In genomic region chr2:112222607-112223006, GRCm38 (mm10) we compare ENCODE assay signal across 28 mouse cellular contexts. TPM values are rescaled to one million over a fixed set of nuclear protein-coding genes. Genes with fewer than 3 reads are reported as not detected.
DNase-seq lines count a peak whose midpoint lies in the region; ATAC-seq and TF ChIP-seq lines count a peak whose summit lies in the region.
"Had no signal": no experiment of that assay in that cellular context is flagged by ENCODE, and none has a peak within 500 bp of the region (broad histone marks: within the 10 kb centered on the region; RNA-seq: fewer than 3 reads in every experiment).

No protein-coding gene starts in this region.

- peaks cover 0 to 2% of the 10 kb centered on the region in 2 experiments; a peak in 1 of 4 replicates for H3K36me3 ChIP-seq in MEL (ENCODE audit: control insufficient read depth in 1 of 2, insufficient read depth in 2 of 2, low read length in 2 of 2)
- H3K36me3 ChIP-seq: embryonic facial prominence, embryonic 13.5 days; forebrain, embryonic 12.5 days; heart, embryonic 13.5 days; hindbrain, embryonic 12.5 days; intestine, embryonic 15.5 days had no signal

- H3K79me2 ChIP-seq in MEL (ENCODE audit: control insufficient read depth, insufficient read depth, low read length, poor library complexity) = no peaks in the 10 kb centered on the region

- H3K27me3 ChIP-seq in MEL (ENCODE audit: control insufficient read depth in 1 of 2, insufficient read depth in 2 of 2, low read length in 2 of 2) = no peaks in the 10 kb centered on the region; a peak in 1 of 4 replicates
- H3K27me3 ChIP-seq: CH12.LX; embryonic facial prominence, embryonic 13.5 days; forebrain, embryonic 12.5 days; heart, embryonic 13.5 days; hindbrain, embryonic 12.5 days; intestine, embryonic 15.5 days had no signal

- TF ChIP-seq RAD21 in MEL (IDR thresholded peaks at IDR 0.05; ENCODE audit: low read depth, low read length) = no peak

- no peak overlapping the region for H3K4me3 ChIP-seq in MEL (ENCODE audit: control insufficient read depth in 1 of 2, insufficient read depth in 1 of 2, low read depth in 2 of 2, low read length in 2 of 2)
- H3K4me3 ChIP-seq: embryonic facial prominence, embryonic 13.5 days; forebrain, embryonic 12.5 days; gastrocnemius, adult 2 months; heart, embryonic 13.5 days; hindbrain, embryonic 12.5 days; intestine, embryonic 15.5 days had no signal

- TF ChIP-seq POLR2A in MEL (IDR thresholded peaks at IDR 0.05; ENCODE audit: control insufficient read depth in 1 of 2, insufficient read depth in 1 of 2, low read depth in 1 of 2, low read length in 2 of 2, poor library complexity in 1 of 2) = no peak

- no peaks in the 10 kb centered on the region for H3K9me3 ChIP-seq in MEL (replicated peaks; ENCODE audit: insufficient read depth, low read length)
- H3K9me3 ChIP-seq: embryonic facial prominence, embryonic 13.5 days; forebrain, embryonic 12.5 days; heart, embryonic 13.5 days; hindbrain, embryonic 12.5 days; intestine, embryonic 15.5 days had no signal

- H3K27ac ChIP-seq in MEL (ENCODE audit: control insufficient read depth, low read depth, low read length) = no peak overlapping the region
- H3K27ac ChIP-seq: embryonic facial prominence, embryonic 13.5 days; forebrain, embryonic 12.5 days; gastrocnemius, adult 2 months; heart, embryonic 13.5 days; hindbrain, embryonic 12.5 days; intestine, embryonic 15.5 days had no signal

- DNase-seq in thymus, postnatal 0 days (ENCODE audit: low spot score) = peak; percentile 9
- no peak for DNase-seq in thymus, postnatal 36 days
- peak; percentile 52 for DNase-seq in MEL (ENCODE audit: low read depth, low spot score)
- peak; percentile 30 for DNase-seq in naive thymus-derived CD4-positive, alpha-beta T cell, adult 2 months (ENCODE audit: low read depth)
- DNase-seq in spleen, postnatal 14 days (ENCODE audit: low spot score in 2 of 2) = no peak
- DNase-seq in heart, postnatal 36 days = no peak
- DNase-seq in layer of hippocampus, postnatal 10 days (ENCODE audit: low spot score in 2 of 2) = no peak
- DNase-seq: adrenal gland, adult 8-10 months; adrenal gland, postnatal 36 days; cerebellum, adult 11-12 months; cerebellum, adult 9-11 months; cerebellum, postnatal 36 days; gastrocnemius, adult 2 months; gastrocnemius, postnatal 25 days; heart, adult 11 months; heart, postnatal 4 days; kidney, adult 18-20 months had no signal

- TF ChIP-seq CTCF in MEL (IDR thresholded peaks at IDR 0.05 in 2 of 3, conservative IDR thresholded peaks at IDR 0.05 in 1 of 3; ENCODE audit: control insufficient read depth in 1 of 3, insufficient read depth in 1 of 3, low read depth in 2 of 3, low read length in 3 of 3, poor library complexity in 1 of 3, severe bottlenecking in 1 of 3) = no peak

- H3K9ac ChIP-seq in MEL (ENCODE audit: control insufficient read depth, low read depth, low read length, poor library complexity, severe bottlenecking) = no peak overlapping the region
- H3K9ac ChIP-seq: embryonic facial prominence, embryonic 13.5 days; forebrain, embryonic 12.5 days; heart, embryonic 13.5 days; hindbrain, embryonic 12.5 days; intestine, embryonic 15.5 days had no signal

- peaks cover 0 to 6% of the 10 kb centered on the region in 2 experiments; a peak in 1 of 4 replicates for H3K4me1 ChIP-seq in MEL (ENCODE audit: control insufficient read depth in 1 of 2, insufficient read depth in 2 of 2, low read length in 2 of 2)
- H3K4me1 ChIP-seq: embryonic facial prominence, embryonic 13.5 days; forebrain, embryonic 12.5 days; heart, embryonic 13.5 days; hindbrain, embryonic 12.5 days; intestine, embryonic 15.5 days had no signal

- ATAC-seq in granulocyte monocyte progenitor cell, adult 5-6 weeks (replicated peaks; ENCODE audit: poor library complexity, severe bottlenecking) = peak; percentile 30; the same call in 1 of the 2 replicates
- ATAC-seq: forebrain, embryonic 16.5 days; hindbrain, embryonic 16.5 days; intestine, embryonic 15.5 days had no signal

- TF ChIP-seq EP300 in MEL (IDR thresholded peaks at IDR 0.05; ENCODE audit: low read depth in 1 of 2, low read length in 2 of 2) = peak; percentile 60 to 61; a peak in 2 of 4 replicates

- intact Hi-C loops in heart, postnatal 36 days (cut with DNase I) = no loop called here

TF ChIP-seq in MEL, 35 proteins besides CTCF, POLR2A, EP300 and RAD21:
- TF ChIP-seq MYB (IDR thresholded peaks at IDR 0.05; ENCODE audit: low read depth, low read length) = no peak
- no peak for TF ChIP-seq USF2 (IDR thresholded peaks at IDR 0.05; ENCODE audit: borderline replicate concordance in 1 of 2, insufficient read depth in 1 of 2, low read depth in 1 of 2, low read length in 2 of 2)
- TF ChIP-seq GATA1 (IDR thresholded peaks at IDR 0.05; ENCODE audit: low read depth, low read length) = peak; percentile 58
- peak; percentile 51 for TF ChIP-seq TAL1 (IDR thresholded peaks at IDR 0.05; ENCODE audit: low read length)
- TF ChIP-seq USF1 (IDR thresholded peaks at IDR 0.05; ENCODE audit: low read depth, low read length) = no peak
- TF ChIP-seq TCF12 (IDR thresholded peaks at IDR 0.05; ENCODE audit: low read depth, low read length) = peak; percentile 55; the same call in 1 of the 2 replicates

RNA-seq across cellular contexts. Expression of gene Lpcat4, which starts 16.7 kb away (rescaled TPM):
- polyA plus RNA-seq in thymus, postnatal 0 days (2015; fragmentation: Nextera tagmentation; extraction: Ambion mirVana) = 8.1 and 11.4 TPM in 2 replicates
- total RNA-seq in MEL (2012; rRNA removed) = 11.7 and 13.9 TPM in 2 replicates
- polyA plus RNA-seq in MEL (2012; ENCODE audit: insufficient read depth in 1 of 2, insufficient read length in 2 of 2, low read depth in 1 of 2, low replicate concordance in 2 of 2, missing spikeins in 1 of 2) = 10 to 100 TPM in 1 of 2 experiments, not detected in 1; 69.9 TPM
- 17.3 and 26.8 TPM in 2 replicates for total RNA-seq in granulocyte monocyte progenitor cell, adult 5-6 weeks (2014; fragmentation: Nextera tagmentation)
- total RNA-seq in granulocyte monocyte progenitor cell, adult 5-6 weeks (2017) = 7.7 and 10.6 TPM in 2 replicates
- total RNA-seq in heart, postnatal 36 days (2021) = 1 to 10 TPM; 2.3 to 2.5 TPM
- 10 to 100 TPM; 59.7 to 62.4 TPM for total RNA-seq in layer of hippocampus, postnatal 10 days (2021)

RNA-seq across cellular contexts. Expression of gene Nutm1, which starts 36.5 kb away (rescaled TPM):
- polyA plus RNA-seq in thymus, postnatal 0 days (2015; fragmentation: Nextera tagmentation; extraction: Ambion mirVana) = 0.04 and 0.08 TPM in 2 replicates
- 0.04 TPM in 1 of 2 replicates, not detected in the other for total RNA-seq in MEL (2012; rRNA removed)
- under 1 TPM in 1 of 2 experiments, not detected in 1; 0.13 TPM for polyA plus RNA-seq in MEL (2012; ENCODE audit: insufficient read depth in 1 of 2, insufficient read length in 2 of 2, low read depth in 1 of 2, low replicate concordance in 2 of 2, missing spikeins in 1 of 2)
- total RNA-seq in granulocyte monocyte progenitor cell, adult 5-6 weeks (2014; fragmentation: Nextera tagmentation) = not detected in 2 replicates
- total RNA-seq in granulocyte monocyte progenitor cell, adult 5-6 weeks (2017) = not detected in 2 replicates
- total RNA-seq in heart, postnatal 36 days (2021) = not detected
- not detected for total RNA-seq in layer of hippocampus, postnatal 10 days (2021)
- total RNA-seq: adrenal gland, postnatal 36 days; CH12.LX; gastrocnemius, adult 2 months; gastrocnemius, postnatal 25 days; heart, postnatal 4 days had no signal
- polyA plus RNA-seq: brain, embryonic 14.5 days; embryonic facial prominence, embryonic 13.5 days; forebrain, embryonic 12.5 days; forebrain, embryonic 16.5 days; heart, postnatal 0 days; intestine, embryonic 15.5 days had no signal

RNA-seq across cellular contexts. Expression of gene Nop10, which starts 39.1 kb away (rescaled TPM):
- 283 and 333 TPM in 2 replicates for polyA plus RNA-seq in thymus, postnatal 0 days (2015; fragmentation: Nextera tagmentation; extraction: Ambion mirVana)
- 275 and 283 TPM in 2 replicates for total RNA-seq in MEL (2012; rRNA removed)
- 100 to 1,000 TPM in 1 of 2 experiments, not detected in 1; 253 TPM for polyA plus RNA-seq in MEL (2012; ENCODE audit: insufficient read depth in 1 of 2, insufficient read length in 2 of 2, low read depth in 1 of 2, low replicate concordance in 2 of 2, missing spikeins in 1 of 2)
- 139 and 177 TPM in 2 replicates for total RNA-seq in granulocyte monocyte progenitor cell, adult 5-6 weeks (2014; fragmentation: Nextera tagmentation)
- total RNA-seq in granulocyte monocyte progenitor cell, adult 5-6 weeks (2017) = 220 and 244 TPM in 2 replicates
- total RNA-seq in heart, postnatal 36 days (2021) = 10 to 100 TPM; 61.8 to 62.8 TPM
- 10 to 100 TPM; 61.9 to 80.6 TPM for total RNA-seq in layer of hippocampus, postnatal 10 days (2021)

RNA-seq across cellular contexts. Expression of gene Slc12a6, which starts 43.0 kb away (rescaled TPM):
- polyA plus RNA-seq in thymus, postnatal 0 days (2015; fragmentation: Nextera tagmentation; extraction: Ambion mirVana) = 15.8 and 19.4 TPM in 2 replicates
- 20.4 and 21.7 TPM in 2 replicates for total RNA-seq in MEL (2012; rRNA removed)
- polyA plus RNA-seq in MEL (2012; ENCODE audit: insufficient read depth in 1 of 2, insufficient read length in 2 of 2, low read depth in 1 of 2, low replicate concordance in 2 of 2, missing spikeins in 1 of 2) = 10 to 100 TPM in 1 of 2 experiments, not detected in 1; 21.2 TPM
- total RNA-seq in granulocyte monocyte progenitor cell, adult 5-6 weeks (2014; fragmentation: Nextera tagmentation) = 57.3 and 62.2 TPM in 2 replicates
- 51.3 and 51.8 TPM in 2 replicates for total RNA-seq in granulocyte monocyte progenitor cell, adult 5-6 weeks (2017)
- 10 to 100 TPM; 36.0 to 39.9 TPM for total RNA-seq in heart, postnatal 36 days (2021)
- total RNA-seq in layer of hippocampus, postnatal 10 days (2021) = 10 to 100 TPM; 81.2 to 83.7 TPM

RNA-seq across cellular contexts. Expression of gene Gm21985, which starts 43.5 kb away (rescaled TPM):
- polyA plus RNA-seq in thymus, postnatal 0 days (2015; fragmentation: Nextera tagmentation; extraction: Ambion mirVana) = not detected in 2 replicates
- total RNA-seq in MEL (2012; rRNA removed) = 0.04 TPM in 1 of 2 replicates, not detected in the other
- polyA plus RNA-seq in MEL (2012; ENCODE audit: insufficient read depth in 1 of 2, insufficient read length in 2 of 2, low read depth in 1 of 2, low replicate concordance in 2 of 2, missing spikeins in 1 of 2) = not detected
- 0.75 TPM in 1 of 2 replicates, not detected in the other for total RNA-seq in granulocyte monocyte progenitor cell, adult 5-6 weeks (2014; fragmentation: Nextera tagmentation)
- 0.36 TPM in 1 of 2 replicates, not detected in the other for total RNA-seq in granulocyte monocyte progenitor cell, adult 5-6 weeks (2017)
- 1 to 10 TPM in 1 of 2 experiments, under 1 TPM in 1; 0.89 to 1.6 TPM for total RNA-seq in heart, postnatal 36 days (2021)
- 1 to 10 TPM; 1.0 to 1.3 TPM for total RNA-seq in layer of hippocampus, postnatal 10 days (2021)
- total RNA-seq: heart, postnatal 4 days had no signal
- polyA plus RNA-seq: brain, embryonic 14.5 days; embryonic facial prominence, embryonic 13.5 days; forebrain, embryonic 12.5 days; forebrain, embryonic 16.5 days; heart, embryonic 13.5 days; heart, postnatal 0 days; hindbrain, embryonic 12.5 days; hindbrain, embryonic 16.5 days; intestine, embryonic 15.5 days had no signal

Comparison
In these comparisons a context has a peak if more than half of its experiments do, and no peak if none do; other contexts are left out.
1. DNase-seq: peak in thymus, postnatal 0 days (single experiment), MEL (single experiment) and naive thymus-derived CD4-positive, alpha-beta T cell, adult 2 months (single experiment); none in thymus, postnatal 36 days (0 of 2), spleen, postnatal 14 days (0 of 2), heart, postnatal 36 days (0 of 2) and layer of hippocampus, postnatal 10 days (0 of 2).